Mouse (Mus musculus) heart, postnatal 0 days (tissue): ENCODE results near the gene Esam.

Experiments
- CTCF ChIP-seq: IDR thresholded peaks from 2 replicates; pipeline ENCODE4 v1.5.1; 2016; ENCODE audit warnings: antibody characterized with exemption, control low read depth, low read depth
- EP300 ChIP-seq: IDR thresholded peaks from 2 replicates; pipeline ENCODE4 v1.6.1; 2016; ENCODE audit warnings: antibody characterized with exemption, low read depth

GRCm38 (mm10) chr9:37496325-37496724 is 31.6 kb upstream of the Esam start:
- no peak for TF ChIP-seq CTCF
- no peak for TF ChIP-seq EP300
